Comparison of ENCODE assay signal across 8 mouse cellular contexts in genomic region chr13:109901811-109902210, GRCm38 (mm10).
A peak's percentile ranks its signal among the peaks of the same experiment; 100 is the strongest.
DNase-seq lines count a peak whose midpoint lies in the region; ATAC-seq and TF ChIP-seq lines count a peak whose summit lies in the region.

No protein-coding gene starts in this region.

- no peak for TF ChIP-seq CTCF in gastrocnemius, adult 2 months (IDR thresholded peaks at IDR 0.05)
- no peak for TF ChIP-seq CTCF in stomach, postnatal 0 days (IDR thresholded peaks at IDR 0.05; ENCODE audit: low read depth)

- H3K4me1 ChIP-seq in megakaryocyte, embryonic 14.5 days, result peaks cover 38% of the 10 kb centered on the region
- peaks cover 32% of the 10 kb centered on the region for H3K4me1 ChIP-seq in liver, embryonic 13.5 days (replicated peaks)
- H3K4me1 ChIP-seq in stomach, postnatal 0 days (replicated peaks; ENCODE audit: control insufficient read depth, insufficient read depth), result no peaks in the 10 kb centered on the region

- DNase-seq in gastrocnemius, adult 2 months, result peak; percentile 60
- no peak for DNase-seq in gastrocnemius, adult 8-10 months (ENCODE audit: low spot score in 2 of 2)
- no peak for DNase-seq in liver, embryonic 13.5 days
- no peak for DNase-seq in stomach, postnatal 0 days (ENCODE audit: low spot score)
- DNase-seq in thymus, postnatal 14 days, result no peak

- no peak for ATAC-seq in megakaryocyte, adult 5-6 weeks (ENCODE audit: poor library complexity, severe bottlenecking)
- ATAC-seq in liver, embryonic 13.5 days (ENCODE audit: low read depth), result no peak
- no peak for ATAC-seq in stomach, postnatal 0 days (ENCODE audit: low FRiP score, low TSS enrichment)
- ATAC-seq in frontal cortex, adult (ENCODE audit: low TSS enrichment), result no peak

- H3K27me3 ChIP-seq in megakaryocyte, embryonic 14.5 days (replicated peaks), result peaks cover 10% of the 10 kb centered on the region
- peaks cover 24% of the 10 kb centered on the region for H3K27me3 ChIP-seq in liver, embryonic 13.5 days
- no peaks in the 10 kb centered on the region for H3K27me3 ChIP-seq in stomach, postnatal 0 days (ENCODE audit: control insufficient read depth, insufficient read depth, low read length)

- 58% methylated on average over 5 of the region's 5 CpGs for WGBS in liver, embryonic 13.5 days (ENCODE audit: insufficient replicate concordance)
- WGBS in stomach, postnatal 0 days, result 71% methylated on average over 5 of the region's 5 CpGs

- H3K36me3 ChIP-seq in megakaryocyte, embryonic 14.5 days (replicated peaks; ENCODE audit: low read length), result no peaks in the 10 kb centered on the region
- H3K36me3 ChIP-seq in liver, embryonic 13.5 days, result no peaks in the 10 kb centered on the region
- H3K36me3 ChIP-seq in stomach, postnatal 0 days (ENCODE audit: control insufficient read depth, insufficient read depth, low read length), result no peaks in the 10 kb centered on the region

- no peak for TF ChIP-seq EP300 in stomach, postnatal 0 days (optimal IDR thresholded peaks at IDR 0.05)

- H3K27ac ChIP-seq in gastrocnemius, adult 2 months, result peak overlapping the region; percentile 97
- H3K27ac ChIP-seq in liver, embryonic 13.5 days, result no peak overlapping the region
- no peak overlapping the region for H3K27ac ChIP-seq in stomach, postnatal 0 days (replicated peaks)

- intact Hi-C loops in gastrocnemius, adult 2 months (cut with DNase I), result loop anchor here (2.0 to 10.0 kb wide), 2 partner anchors 79 to 277 kb away; no protein-coding TSS in a partner anchor

- peak overlapping the region; percentile 85 for H3K4me2 ChIP-seq in liver, embryonic 13.5 days
- H3K4me2 ChIP-seq in stomach, postnatal 0 days (replicated peaks; ENCODE audit: low read depth), result peak overlapping the region; percentile 92; the same call in 1 of the 2 replicates

- 0 out of 2 replicates have a peak overlapping the region, but pooled peaks have one; percentile 69 for H3K9ac ChIP-seq in liver, embryonic 13.5 days
- H3K9ac ChIP-seq in stomach, postnatal 0 days (ENCODE audit: low read length), result no peak overlapping the region

- peak overlapping the region; percentile 95 for H3K4me3 ChIP-seq in gastrocnemius, adult 2 months
- peak overlapping the region; percentile 97 for H3K4me3 ChIP-seq in megakaryocyte, embryonic 14.5 days (replicated peaks)
- peak overlapping the region; percentile 68 for H3K4me3 ChIP-seq in liver, embryonic 13.5 days (replicated peaks)
- no peak overlapping the region for H3K4me3 ChIP-seq in stomach, postnatal 0 days (ENCODE audit: low read depth, low read length)

- H3K9me3 ChIP-seq in megakaryocyte, embryonic 14.5 days, result no peaks in the 10 kb centered on the region
- no peaks in the 10 kb centered on the region for H3K9me3 ChIP-seq in liver, embryonic 13.5 days (replicated peaks)
- H3K9me3 ChIP-seq in stomach, postnatal 0 days (ENCODE audit: control insufficient read depth, low read length), result no peaks in the 10 kb centered on the region
